Mouse (Mus musculus): Measurements from ENCODE around the gene Acer3. TPM values are rescaled to one million over a fixed set of nuclear protein-coding genes. Genes with fewer than 3 reads are reported as not detected.

Gene Acer3
- total RNA-seq, 1 experiment, result 26.2 TPM

GRCm38 (mm10) chr7:98354921-98355310 lies 33.9 kb upstream of the Acer3 start:
- peaks cover 2 to 7% of the 10 kb centered on the region in 2 experiments; a peak in 2 of 4 replicates for H3K4me1 ChIP-seq (ENCODE audit: control insufficient read depth in 2 of 2, insufficient read depth in 2 of 2, low read length in 2 of 2, poor library complexity in 1 of 2)
- no peak overlapping the region for H3K9ac ChIP-seq (ENCODE audit: insufficient read depth, low read depth, low read length, poor library complexity, severe bottlenecking)
- DNase-seq (ENCODE audit: low read depth, low spot score), result no peak
- no peak overlapping the region for H3K27ac ChIP-seq (ENCODE audit: insufficient read depth, low read depth, low read length, poor library complexity, severe bottlenecking)
- no peaks in the 10 kb centered on the region for H3K9me3 ChIP-seq (ENCODE audit: control insufficient read depth, insufficient read depth, low read depth, low read length)
- H3K36me3 ChIP-seq (ENCODE audit: control insufficient read depth, insufficient read depth, low read length, poor library complexity, severe bottlenecking), result peaks cover 23% of the 10 kb centered on the region
- TF ChIP-seq CHD2 (IDR thresholded peaks at IDR 0.05; ENCODE audit: low read depth, low read length) (no peak), ZC3H11A (IDR thresholded peaks at IDR 0.05; ENCODE audit: borderline replicate concordance, low read depth, low read length) (no peak), HCFC1 (IDR thresholded peaks at IDR 0.05; ENCODE audit: borderline replicate concordance, insufficient read depth, low read length) (no peak), ZNF384 (IDR thresholded peaks at IDR 0.05; ENCODE audit: low read depth, low read length) (no peak), MAFK (IDR thresholded peaks at IDR 0.05; ENCODE audit: insufficient read depth, low read depth, low read length) (no peak)
- H3K4me3 ChIP-seq (ENCODE audit: insufficient read depth in 1 of 2, low read depth in 1 of 2, low read length in 2 of 2, poor library complexity in 1 of 2, severe bottlenecking in 1 of 2), result no peak overlapping the region
- in situ Hi-C loops (cut with MboI; ENCODE audit: low sequenced_read_pairs in 2 of 2, unreplicated experiment in 2 of 2), result no loop called here

GRCm38 (mm10) chr7:98354160-98354920 lies 33.3 kb upstream of the Acer3 start:
- no peak for DNase-seq (ENCODE audit: low read depth, low spot score)
- Histone ChIP-seq H3K4me1 (ENCODE audit: control insufficient read depth in 2 of 2, insufficient read depth in 2 of 2, low read length in 2 of 2, poor library complexity in 1 of 2) (peaks cover 0 to 7% of the 10 kb centered on the region in 2 experiments; a peak in 1 of 4 replicates), H3K27ac (ENCODE audit: insufficient read depth, low read depth, low read length, poor library complexity, severe bottlenecking) (no peak overlapping the region), H3K36me3 (ENCODE audit: control insufficient read depth, insufficient read depth, low read length, poor library complexity, severe bottlenecking) (peaks cover 23% of the 10 kb centered on the region), H3K4me3 (ENCODE audit: insufficient read depth in 1 of 2, low read depth in 1 of 2, low read length in 2 of 2, poor library complexity in 1 of 2, severe bottlenecking in 1 of 2) (no peak overlapping the region), H3K9ac (ENCODE audit: insufficient read depth, low read depth, low read length, poor library complexity, severe bottlenecking) (0 out of 2 replicates have a peak overlapping the region, but pooled peaks have one; percentile 14), H3K9me3 (ENCODE audit: control insufficient read depth, insufficient read depth, low read depth, low read length) (no peaks in the 10 kb centered on the region)
- TF ChIP-seq CHD2 (IDR thresholded peaks at IDR 0.05; ENCODE audit: low read depth, low read length), result no peak
- TF ChIP-seq ZC3H11A (IDR thresholded peaks at IDR 0.05; ENCODE audit: borderline replicate concordance, low read depth, low read length), result no peak
- no peak for TF ChIP-seq MAFK (IDR thresholded peaks at IDR 0.05; ENCODE audit: insufficient read depth, low read depth, low read length)
- no peak for TF ChIP-seq ZNF384 (IDR thresholded peaks at IDR 0.05; ENCODE audit: low read depth, low read length)
- TF ChIP-seq HCFC1 (IDR thresholded peaks at IDR 0.05; ENCODE audit: borderline replicate concordance, insufficient read depth, low read length), result no peak
- in situ Hi-C loops (cut with MboI; ENCODE audit: low sequenced_read_pairs in 2 of 2, unreplicated experiment in 2 of 2), result no loop called here

GRCm38 (mm10) chr7:98353616-98354015 lies 32.6 kb upstream of the Acer3 start:
- DNase-seq (ENCODE audit: low read depth, low spot score), result no peak
- Histone ChIP-seq H3K9ac (ENCODE audit: insufficient read depth, low read depth, low read length, poor library complexity, severe bottlenecking) (no peak overlapping the region), H3K36me3 (ENCODE audit: control insufficient read depth, insufficient read depth, low read length, poor library complexity, severe bottlenecking) (peaks cover 23% of the 10 kb centered on the region), H3K9me3 (ENCODE audit: control insufficient read depth, insufficient read depth, low read depth, low read length) (no peaks in the 10 kb centered on the region), H3K4me3 (ENCODE audit: insufficient read depth in 1 of 2, low read depth in 1 of 2, low read length in 2 of 2, poor library complexity in 1 of 2, severe bottlenecking in 1 of 2) (no peak overlapping the region), H3K4me1 (ENCODE audit: control insufficient read depth in 2 of 2, insufficient read depth in 2 of 2, low read length in 2 of 2, poor library complexity in 1 of 2) (peaks cover 0 to 7% of the 10 kb centered on the region in 2 experiments; a peak in 1 of 4 replicates), H3K27ac (ENCODE audit: insufficient read depth, low read depth, low read length, poor library complexity, severe bottlenecking) (no peak overlapping the region)
- no peak for TF ChIP-seq ZC3H11A (IDR thresholded peaks at IDR 0.05; ENCODE audit: borderline replicate concordance, low read depth, low read length)
- no peak for TF ChIP-seq MAFK (IDR thresholded peaks at IDR 0.05; ENCODE audit: insufficient read depth, low read depth, low read length)
- no peak for TF ChIP-seq HCFC1 (IDR thresholded peaks at IDR 0.05; ENCODE audit: borderline replicate concordance, insufficient read depth, low read length)
- TF ChIP-seq CHD2 (IDR thresholded peaks at IDR 0.05; ENCODE audit: low read depth, low read length), result no peak
- no peak for TF ChIP-seq ZNF384 (IDR thresholded peaks at IDR 0.05; ENCODE audit: low read depth, low read length)
- in situ Hi-C loops (cut with MboI; ENCODE audit: low sequenced_read_pairs in 2 of 2, unreplicated experiment in 2 of 2), result no loop called here

GRCm38 (mm10) chr7:98351523-98351922 lies 30.5 kb upstream of the Acer3 start:
- no peak for DNase-seq (ENCODE audit: low read depth, low spot score)
- Histone ChIP-seq H3K9ac (ENCODE audit: insufficient read depth, low read depth, low read length, poor library complexity, severe bottlenecking) (no peak overlapping the region), H3K27ac (ENCODE audit: insufficient read depth, low read depth, low read length, poor library complexity, severe bottlenecking) (no peak overlapping the region), H3K36me3 (ENCODE audit: control insufficient read depth, insufficient read depth, low read length, poor library complexity, severe bottlenecking) (peaks cover 23% of the 10 kb centered on the region), H3K9me3 (ENCODE audit: control insufficient read depth, insufficient read depth, low read depth, low read length) (no peaks in the 10 kb centered on the region), H3K4me1 (ENCODE audit: control insufficient read depth in 2 of 2, insufficient read depth in 2 of 2, low read length in 2 of 2, poor library complexity in 1 of 2) (peaks cover 0 to 7% of the 10 kb centered on the region in 2 experiments; a peak in 1 of 4 replicates), H3K4me3 (ENCODE audit: insufficient read depth in 1 of 2, low read depth in 1 of 2, low read length in 2 of 2, poor library complexity in 1 of 2, severe bottlenecking in 1 of 2) (no peak overlapping the region)
- in situ Hi-C loops (cut with MboI; ENCODE audit: low sequenced_read_pairs in 2 of 2, unreplicated experiment in 2 of 2), result no loop called here
- TF ChIP-seq CHD2 (IDR thresholded peaks at IDR 0.05; ENCODE audit: low read depth, low read length) (no peak), MAFK (IDR thresholded peaks at IDR 0.05; ENCODE audit: insufficient read depth, low read depth, low read length) (no peak), ZC3H11A (IDR thresholded peaks at IDR 0.05; ENCODE audit: borderline replicate concordance, low read depth, low read length) (no peak), ZNF384 (IDR thresholded peaks at IDR 0.05; ENCODE audit: low read depth, low read length) (no peak), HCFC1 (IDR thresholded peaks at IDR 0.05; ENCODE audit: borderline replicate concordance, insufficient read depth, low read length) (no peak)

All from ES-E14 (cell line).